Mouse (Mus musculus) heart, embryonic 14.5 days (tissue): ENCODE results near the gene Nrg4. TPM values are rescaled to one million over a fixed set of nuclear protein-coding genes. Genes with fewer than 3 reads are reported as not detected.
A peak's percentile ranks its signal among the peaks of the same experiment; 100 is the strongest.

Source experiments
- ATAC-seq: fragments of 200-750 bp; cut with Nextera tagmentation; 2 replicates; pipeline ENCODE4 v1.8.0; 2017; ENCODE audit warnings: low read depth, moderate TSS enrichment; ENCODE audit not compliant: insufficient number of reproducible peaks, insufficient read depth, low FRiP score
- H3K27ac ChIP-seq, 2 experiments: fragments of 200-500 bp in 1 of 2; fragments of 300-500 bp in 1 of 2; sonication (generic) in 1 of 2; replicated peaks in 1 of 2; 2 replicates each; pipeline ENCODE4 v1.5.1; 2012 to 2014; ENCODE audit warnings: low read depth in 2 of 2, low read length in 2 of 2, control low read depth in 1 of 2, mild to moderate bottlenecking in 1 of 2, mixed read lengths in 1 of 2; ENCODE audit not compliant: control insufficient read depth in 1 of 2, insufficient read depth in 1 of 2
- H3K27me3 ChIP-seq: fragments of 300-500 bp; sonication (generic); 2 replicates; pipeline ENCODE4 v1.6.1; 2014; ENCODE audit warnings: mild to moderate bottlenecking, low read length, control low read depth; ENCODE audit not compliant: control insufficient read depth, insufficient read depth
- H3K36me3 ChIP-seq: fragments of 300-500 bp; sonication (generic); 2 replicates; pipeline ENCODE4 v1.6.1; 2014; ENCODE audit warnings: mild to moderate bottlenecking, control low read depth, low read length, mixed read lengths; ENCODE audit not compliant: control insufficient read depth, insufficient read depth
- H3K4me1 ChIP-seq, 2 experiments: fragments of 200-500 bp in 1 of 2; fragments of 300-500 bp in 1 of 2; sonication (generic) in 1 of 2; 2 replicates each; pipeline ENCODE4 v1.6.1; 2012 to 2014; ENCODE audit warnings: low read length in 2 of 2, control low read depth in 1 of 2, mixed read lengths in 1 of 2; ENCODE audit not compliant: control insufficient read depth in 2 of 2, insufficient read depth in 2 of 2
- H3K4me2 ChIP-seq: fragments of 300-500 bp; sonication (generic); 2 replicates; pipeline ENCODE4 v1.6.1; 2014; ENCODE audit warnings: mild to moderate bottlenecking, low read length
- H3K4me3 ChIP-seq, 2 experiments: fragments of 200-500 bp in 1 of 2; fragments of 300-500 bp in 1 of 2; sonication (generic) in 1 of 2; 2 replicates each; pipeline ENCODE4 v1.5.1; 2012 to 2014; ENCODE audit warnings: low read length in 2 of 2, mild to moderate bottlenecking in 2 of 2, control low read depth in 1 of 2, low read depth in 1 of 2, moderate library complexity in 1 of 2; ENCODE audit not compliant: control insufficient read depth in 1 of 2, insufficient read depth in 1 of 2
- H3K9ac ChIP-seq: fragments of 300-500 bp; sonication (generic); 2 replicates; pipeline ENCODE4 v1.6.1; 2014; ENCODE audit warnings: mild to moderate bottlenecking, low read length
- H3K9me3 ChIP-seq: fragments of 300-500 bp; sonication (generic); 2 replicates; pipeline ENCODE4 v1.6.1; 2016; ENCODE audit warnings: low read length, control low read depth; ENCODE audit not compliant: control insufficient read depth
- WGBS: fragments of 180-500 bp; shearing (Covaris S2); extraction: QIAGEN DNeasy Blood & Tissue Kit; methylation state at CpG from one replicate; pipeline ENCODE4 v1.1.7; 2014; 5-methylcytosine and 5-hydroxymethylcytosine counted together
- polyA plus RNA-seq: library from polyadenylated mRNA; unstranded; fragments of >200 nt; fragmentation: Nextera tagmentation; extraction: Ambion mirVana; gene quantifications from 2 replicates; pipeline ENCODE4 v1.2.1, GENCODE M21; 2014

The Nrg4 gene
- polyA plus RNA-seq, 1 experiment from 2014 or later, result 1.7 TPM

DNA sequence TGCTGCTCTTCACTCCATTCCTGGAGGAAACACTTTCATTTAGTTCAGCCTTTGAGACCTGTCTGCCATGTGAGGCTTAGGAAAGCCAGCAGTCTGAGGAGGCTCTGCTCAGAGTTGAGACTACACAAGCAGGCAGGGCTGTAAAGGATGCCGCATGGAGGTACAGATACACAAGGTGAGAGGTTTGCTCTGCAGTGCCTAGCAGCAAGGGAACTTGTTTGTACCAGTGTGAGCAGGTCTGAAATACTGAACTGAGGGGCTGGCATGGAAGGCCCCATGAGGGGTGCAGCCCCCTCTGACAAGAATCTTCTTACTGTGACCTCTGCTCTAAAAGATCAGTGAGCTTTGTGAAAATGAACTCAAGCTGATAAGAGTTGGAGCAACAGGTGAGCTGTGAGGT, 113.2 kb downstream of the Nrg4 start:
- Histone ChIP-seq H3K36me3 (peaks cover 53% of the 10 kb centered on the region), H3K27ac (no peak overlapping the region), H3K9ac (no peak overlapping the region), H3K4me1 (peaks cover 5 to 22% of the 10 kb centered on the region in 2 experiments), H3K27me3 (no peaks in the 10 kb centered on the region), H3K9me3 (no peaks in the 10 kb centered on the region), H3K4me2 (no peak overlapping the region), H3K4me3 (no peak overlapping the region)
- WGBS, result 84% methylated on average over 1 of the region's 1 CpGs
- no peak for ATAC-seq

DNA sequence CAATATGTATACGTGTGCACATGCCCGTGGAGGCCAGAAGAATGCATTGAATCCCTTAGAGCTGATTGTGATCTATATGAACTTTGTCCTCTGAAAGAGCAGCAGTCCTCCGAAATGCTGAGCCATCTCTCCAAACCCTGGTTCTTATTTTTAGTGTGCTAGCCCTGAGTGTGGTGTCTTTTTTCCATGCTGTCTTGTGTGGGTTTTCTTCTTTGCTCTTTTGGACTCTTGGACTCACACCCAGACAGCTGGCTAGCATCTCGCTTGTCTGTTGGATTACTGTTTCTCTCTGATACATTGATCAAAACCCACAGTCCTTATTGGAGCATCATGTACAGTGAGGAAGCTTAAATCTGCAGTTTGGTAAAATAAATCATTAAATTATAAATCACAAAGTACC, 115.0 kb downstream of the Nrg4 start:
- ATAC-seq, result no peak
- Histone ChIP-seq H3K36me3 (peaks cover 38% of the 10 kb centered on the region), H3K9me3 (no peaks in the 10 kb centered on the region), H3K4me3 (no peak overlapping the region), H3K4me2 (no peak overlapping the region), H3K4me1 (peaks cover 8 to 26% of the 10 kb centered on the region in 2 experiments), H3K27ac (no peak overlapping the region), H3K9ac (peak overlapping the region; percentile 21; the same call in 1 of the 2 replicates), H3K27me3 (no peaks in the 10 kb centered on the region)
- WGBS, result 64% methylated on average over 4 of the region's 4 CpGs

DNA sequence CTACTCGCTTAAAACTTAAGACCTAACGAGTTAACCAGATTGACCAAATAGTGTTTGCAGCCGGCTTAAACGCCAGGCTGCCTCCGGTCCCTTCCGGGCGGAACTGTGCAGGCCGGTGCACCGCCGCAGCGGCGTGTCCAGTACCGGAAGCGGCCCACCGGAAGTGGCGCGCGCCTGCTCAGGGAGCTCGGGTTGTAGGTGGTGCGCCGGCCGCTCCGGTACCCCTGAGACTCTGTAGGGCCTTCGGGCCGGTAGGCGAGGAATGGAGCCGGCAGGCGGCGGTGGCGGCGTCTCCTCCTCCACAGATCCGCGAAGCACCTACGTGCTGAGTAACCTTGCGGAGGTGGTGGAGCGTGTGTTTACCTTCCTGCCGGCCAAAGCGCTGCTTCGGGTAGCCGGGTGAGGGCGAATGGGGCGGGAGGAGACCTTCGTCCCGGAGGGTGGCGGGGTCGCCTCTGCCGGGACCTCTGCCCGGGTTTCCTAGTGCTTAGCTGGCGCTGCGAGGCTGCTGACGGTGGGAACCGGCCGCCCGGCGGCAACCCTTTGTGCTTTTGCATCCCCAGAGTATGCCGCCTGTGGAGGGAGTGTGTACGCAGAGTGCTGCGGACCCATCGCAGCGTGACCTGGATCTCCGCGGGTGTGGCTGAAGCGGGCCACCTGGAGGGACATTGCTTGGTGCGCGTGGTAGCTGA, 117.7 kb downstream of the Nrg4 start, which contains the start of gene Fbxo22:
TSS of gene Fbxo22 (plus strand) at position 136 of the 692 bp plus-strand sequence.
- Histone ChIP-seq H3K4me2 (peak within 1 kb of the TSS; percentile 77), H3K4me3 (peak within 1 kb of the TSS; percentile 77 to 89), H3K36me3 (peaks cover 30% of the 10 kb centered on the region), H3K27ac (peak within 1 kb of the TSS; percentile 83 to 88), H3K4me1 (peaks cover 8 to 26% of the 10 kb centered on the region in 2 experiments), H3K9me3 (no peaks in the 10 kb centered on the region), H3K9ac (peak within 1 kb of the TSS; percentile 84), H3K27me3 (no peaks in the 10 kb centered on the region)
- peak; percentile 92 for ATAC-seq
- under 1% methylated on average over 65 of the region's 65 CpGs for WGBS

DNA sequence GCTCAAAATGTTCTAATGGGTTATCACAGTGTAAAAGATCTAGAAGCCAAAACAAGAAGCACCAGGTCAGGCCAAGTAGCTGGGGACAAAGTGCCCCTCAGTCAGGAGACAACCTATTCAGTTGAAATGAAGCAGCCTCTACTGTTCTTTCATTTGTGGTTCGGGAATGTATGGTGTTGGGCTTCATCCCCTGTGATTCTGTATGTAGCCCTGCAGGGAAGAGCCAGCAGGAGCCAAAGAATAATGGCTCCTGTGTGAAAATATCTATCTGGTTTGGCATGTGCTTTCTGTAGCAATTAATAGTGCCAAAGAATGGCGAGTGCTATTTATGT, 118.2 kb downstream of the Nrg4 start:
- WGBS, result 0% methylated on average over 2 of the region's 2 CpGs
- Histone ChIP-seq H3K27ac (peak overlapping the region; percentile 83 to 88), H3K27me3 (no peaks in the 10 kb centered on the region), H3K4me2 (peak overlapping the region; percentile 77), H3K9me3 (no peaks in the 10 kb centered on the region), H3K4me3 (peak overlapping the region; percentile 77 to 89), H3K9ac (peak overlapping the region; percentile 84), H3K36me3 (peaks cover 27% of the 10 kb centered on the region), H3K4me1 (peaks cover 8 to 26% of the 10 kb centered on the region in 2 experiments)
- no peak for ATAC-seq

DNA sequence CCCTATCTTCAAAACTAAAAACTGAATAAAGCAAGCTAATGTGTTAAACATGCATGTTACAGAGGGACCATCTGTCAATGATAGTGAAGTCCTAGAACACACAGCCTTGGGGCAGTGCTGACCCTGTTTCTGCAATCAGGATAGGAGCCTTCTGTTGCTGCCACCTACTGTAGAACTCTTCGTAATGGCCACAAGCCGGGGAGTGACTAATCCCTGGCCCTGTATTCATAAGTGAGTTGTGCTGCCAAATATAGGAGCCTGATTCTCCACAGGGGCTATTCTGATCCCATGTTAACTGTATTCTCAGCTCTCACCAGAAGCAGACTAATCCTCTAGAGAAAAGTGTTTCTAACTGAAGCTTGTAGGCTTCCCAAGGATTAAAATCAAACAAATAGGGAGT, 127.3 kb downstream of the Nrg4 start:
- no peaks in the 10 kb centered on the region for H3K9me3 ChIP-seq
- peaks cover 0 to 2% of the 10 kb centered on the region in 2 experiments; a peak in 1 of 4 replicates for H3K4me1 ChIP-seq
- H3K4me2 ChIP-seq, result no peak overlapping the region
- no peak overlapping the region for H3K4me3 ChIP-seq
- WGBS, result 42% methylated on average over 2 of the region's 2 CpGs
- 0 out of 2 replicates have a peak, but pooled peaks have one; percentile 47 for ATAC-seq
- 0 out of 2 replicates have a peak overlapping the region, but pooled peaks have one; percentile 21 for H3K9ac ChIP-seq
- peak overlapping the region in 1 of 2 experiments; percentile 53; a peak in 1 of 4 replicates for H3K27ac ChIP-seq
- H3K36me3 ChIP-seq, result peaks cover 23% of the 10 kb centered on the region
- no peaks in the 10 kb centered on the region for H3K27me3 ChIP-seq

DNA sequence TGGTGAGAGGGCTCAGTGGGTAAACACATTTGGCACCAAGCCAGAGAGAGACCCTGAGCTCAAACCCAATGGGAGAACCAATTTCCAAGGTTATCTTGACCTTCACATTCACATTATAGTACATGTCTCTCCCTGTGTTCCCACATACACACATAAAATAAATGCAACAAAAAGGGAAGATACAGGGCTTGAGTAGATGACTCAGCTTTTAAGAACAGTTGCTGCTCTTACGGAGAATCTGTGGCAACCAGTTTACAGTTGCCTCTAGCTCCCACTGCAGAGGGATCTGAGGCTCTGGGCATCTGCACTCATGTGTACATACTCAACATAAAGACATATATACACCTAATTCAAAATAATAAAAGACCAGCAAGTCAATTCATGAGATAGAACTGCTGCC, 128.4 kb downstream of the Nrg4 start:
- no peak overlapping the region for H3K4me3 ChIP-seq
- ATAC-seq, result no peak
- no peaks in the 10 kb centered on the region for H3K27me3 ChIP-seq
- 84% methylated on average over 1 of the region's 1 CpGs for WGBS
- peaks cover 0 to 2% of the 10 kb centered on the region in 2 experiments; a peak in 1 of 4 replicates for H3K4me1 ChIP-seq
- H3K9me3 ChIP-seq, result no peaks in the 10 kb centered on the region
- no peak overlapping the region for H3K9ac ChIP-seq
- H3K27ac ChIP-seq, result no peak overlapping the region
- no peak overlapping the region for H3K4me2 ChIP-seq
- H3K36me3 ChIP-seq, result peaks cover 24% of the 10 kb centered on the region

DNA sequence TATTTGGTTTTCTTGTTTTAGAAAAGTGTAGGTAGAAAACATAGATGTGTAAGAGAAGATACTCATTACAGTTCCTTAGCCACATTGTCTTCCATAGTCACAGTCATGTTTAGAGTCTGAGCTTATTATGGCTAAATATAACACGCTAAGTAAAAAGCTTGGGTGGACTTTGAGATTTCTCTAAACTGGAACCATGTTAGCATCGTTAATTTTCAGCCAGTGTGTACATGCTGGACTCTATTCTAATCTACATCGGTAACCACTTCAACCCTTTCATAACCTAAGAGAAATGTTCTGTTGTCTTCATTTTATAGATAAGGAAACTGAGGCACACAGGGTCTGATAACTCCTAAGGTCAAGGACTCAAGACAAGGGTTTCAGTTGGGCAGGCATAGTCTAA, 130.8 kb downstream of the Nrg4 start:
- Histone ChIP-seq H3K4me1 (peaks cover 0 to 2% of the 10 kb centered on the region in 2 experiments; a peak in 1 of 4 replicates), H3K9ac (no peak overlapping the region), H3K36me3 (peaks cover 35% of the 10 kb centered on the region), H3K9me3 (no peaks in the 10 kb centered on the region), H3K27me3 (no peaks in the 10 kb centered on the region), H3K4me3 (no peak overlapping the region), H3K27ac (no peak overlapping the region), H3K4me2 (no peak overlapping the region)
- no peak for ATAC-seq
- WGBS, result 86% methylated on average over 3 of the region's 3 CpGs
